Mouse (Mus musculus) mouse trophoblast stem cell (cell line): ENCODE results near the gene Zbed5.
"Not testable (repeated sequence)": the region's sequence is repeated elsewhere in the genome, so short reads cannot be mapped to it uniquely, and the experiment has no call there.

Experiments used
- in situ Hi-C, 2 experiments: fragments of 300-500 bp; cut with MseI, MboI; formaldehyde crosslinking; loops; 2 replicates in 1 of 2; 3 replicates in 1 of 2; pipeline ENCODE4 v1.15.1; 2025

The Zbed5 gene

GRCm38 (mm10) chr5:129908242-129908965 lies 12.9 kb downstream of the Zbed5 start, which contains the start of gene Nupr1l:
Gene Nupr1l (plus strand): TSS chr5:129908540.
- in situ Hi-C loops: no loop called here

GRCm38 (mm10) chr5:129909147-129909546 lies 13.6 kb downstream of the Zbed5 start:
- in situ Hi-C loops: no loop called here

DNA sequence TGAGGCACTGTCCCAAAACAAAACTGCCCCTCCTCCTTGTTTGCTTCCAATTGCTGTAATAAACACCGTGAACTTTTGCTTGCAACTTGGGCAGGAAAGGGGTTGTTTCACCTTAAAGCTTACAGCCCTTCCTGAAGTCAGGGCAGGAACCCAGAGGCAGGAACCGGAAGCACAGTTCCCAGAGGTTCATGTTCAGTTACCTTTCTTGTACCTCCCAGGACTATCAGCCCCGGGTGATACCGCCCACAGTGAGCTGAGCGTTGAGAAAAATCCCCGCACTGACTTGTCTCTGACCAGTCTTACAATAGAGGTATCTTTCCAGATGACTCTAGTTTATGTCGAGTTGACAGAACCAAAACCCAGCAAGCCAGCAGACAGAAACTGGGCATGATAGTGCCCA lies 14.1 kb downstream of the Zbed5 start:
- in situ Hi-C loops: no loop called here

DNA sequence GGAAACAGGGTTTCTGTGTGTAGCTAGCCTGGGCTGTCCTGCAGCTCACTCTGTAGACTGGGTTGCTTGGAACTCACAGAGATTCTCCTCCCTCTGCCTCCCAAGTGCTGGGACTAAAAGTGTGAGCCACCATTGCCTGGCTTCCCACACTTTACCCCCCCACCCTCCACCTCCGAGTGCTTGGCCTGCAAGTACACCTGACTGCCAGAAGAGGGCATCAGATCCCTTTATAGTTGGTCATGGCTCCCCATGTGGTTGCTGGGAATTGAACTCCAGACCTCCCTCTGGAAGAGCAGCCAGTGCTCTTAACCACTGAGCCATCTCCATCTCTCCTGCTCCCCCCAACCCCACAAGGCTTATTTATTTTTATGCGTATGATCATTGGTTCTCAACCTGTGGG lies 18.5 kb downstream of the Zbed5 start:
- in situ Hi-C loops: no loop called here

GRCm38 (mm10) chr5:129915491-129915890 lies 20.0 kb downstream of the Zbed5 start:
- in situ Hi-C loops: not testable (repeated sequence)

DNA sequence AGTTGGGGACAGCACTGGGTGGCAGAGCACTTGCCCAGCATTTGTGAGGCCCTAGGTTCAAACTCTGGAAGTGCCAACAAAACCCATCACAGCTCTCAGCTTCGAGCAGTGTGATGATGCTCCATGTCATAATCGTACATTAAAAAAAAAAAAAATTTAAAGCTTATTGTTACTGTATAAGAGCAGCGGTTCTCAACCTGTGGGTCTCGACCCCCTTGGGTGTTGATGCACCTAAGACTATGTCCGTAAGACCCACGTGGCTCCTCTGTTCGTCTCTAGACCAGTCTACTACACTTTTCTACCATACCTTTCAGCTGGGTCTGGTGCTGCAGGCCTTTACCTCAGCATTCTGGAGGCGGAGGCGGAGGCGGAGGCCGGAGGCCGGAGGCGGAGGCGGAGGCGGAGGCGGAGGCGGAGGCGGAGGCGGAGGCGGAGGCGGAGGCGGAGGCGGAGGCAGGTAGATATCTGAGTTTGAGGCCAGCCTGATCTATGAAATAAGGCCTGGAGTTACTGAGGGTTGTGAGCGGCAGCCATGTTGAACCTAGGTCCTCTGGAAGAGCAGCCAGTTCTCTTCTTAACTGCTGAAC lies 22.6 kb downstream of the Zbed5 start:
- in situ Hi-C loops: no loop called here

- in situ Hi-C loops: no loop called here
Measured at GRCm38 (mm10) chr5:129918752-129919151, 23.2 kb downstream of the Zbed5 start.

DNA sequence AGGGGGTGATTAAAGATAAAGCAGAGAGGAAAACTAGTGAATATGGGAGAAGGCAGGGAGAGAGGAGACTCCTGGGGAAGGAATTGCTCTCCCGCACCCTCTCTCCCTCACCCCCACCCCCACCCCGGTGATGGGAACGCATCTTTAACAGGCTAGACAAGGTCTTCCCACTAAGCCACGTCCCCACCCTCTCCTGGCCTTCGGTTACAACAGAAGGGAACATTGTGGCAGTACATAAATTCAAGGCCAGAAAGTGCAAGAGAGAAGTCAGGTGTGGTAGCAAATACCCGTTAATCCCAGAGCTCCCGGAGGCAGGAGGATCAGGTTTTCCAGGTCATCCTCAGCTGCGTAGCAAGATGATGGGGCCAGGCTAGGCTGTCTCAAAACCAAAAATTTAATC lies 23.8 kb downstream of the Zbed5 start:
- in situ Hi-C loops: no loop called here

- in situ Hi-C loops: no loop called here
Measured at GRCm38 (mm10) chr5:129921972-129922371, 26.4 kb downstream of the Zbed5 start.

- in situ Hi-C loops: no loop called here
Measured at GRCm38 (mm10) chr5:129924820-129925452, 29.4 kb downstream of the Zbed5 start.

- in situ Hi-C loops: no loop called here
Measured at GRCm38 (mm10) chr5:129925933-129926332, 30.4 kb downstream of the Zbed5 start.

- in situ Hi-C loops: no loop called here
Measured at GRCm38 (mm10) chr5:129929924-129930855, 34.7 kb downstream of the Zbed5 start.

GRCm38 (mm10) chr5:129936941-129937340 lies 41.4 kb downstream of the Zbed5 start:
- in situ Hi-C loops: no loop called here

DNA sequence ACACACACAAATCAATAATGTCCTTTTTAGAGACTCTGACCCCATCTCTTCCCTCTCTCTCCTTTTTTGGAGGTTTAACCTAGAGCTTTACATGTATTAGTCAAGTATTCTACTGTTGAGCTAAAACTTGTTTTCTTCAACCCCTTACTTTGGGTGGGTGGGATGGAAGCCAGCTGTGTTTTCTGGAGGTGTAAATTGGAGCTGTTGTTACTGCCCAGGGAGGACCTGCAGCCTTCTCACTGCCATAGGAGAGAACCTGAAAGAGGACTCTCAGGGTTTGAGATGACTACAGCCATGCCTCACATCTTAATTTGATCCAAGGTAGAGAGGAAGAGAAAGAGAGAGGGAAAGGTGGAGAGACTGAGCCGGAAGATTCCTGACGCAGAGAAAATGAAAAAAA lies 44.8 kb downstream of the Zbed5 start:
- in situ Hi-C loops: no loop called here

DNA sequence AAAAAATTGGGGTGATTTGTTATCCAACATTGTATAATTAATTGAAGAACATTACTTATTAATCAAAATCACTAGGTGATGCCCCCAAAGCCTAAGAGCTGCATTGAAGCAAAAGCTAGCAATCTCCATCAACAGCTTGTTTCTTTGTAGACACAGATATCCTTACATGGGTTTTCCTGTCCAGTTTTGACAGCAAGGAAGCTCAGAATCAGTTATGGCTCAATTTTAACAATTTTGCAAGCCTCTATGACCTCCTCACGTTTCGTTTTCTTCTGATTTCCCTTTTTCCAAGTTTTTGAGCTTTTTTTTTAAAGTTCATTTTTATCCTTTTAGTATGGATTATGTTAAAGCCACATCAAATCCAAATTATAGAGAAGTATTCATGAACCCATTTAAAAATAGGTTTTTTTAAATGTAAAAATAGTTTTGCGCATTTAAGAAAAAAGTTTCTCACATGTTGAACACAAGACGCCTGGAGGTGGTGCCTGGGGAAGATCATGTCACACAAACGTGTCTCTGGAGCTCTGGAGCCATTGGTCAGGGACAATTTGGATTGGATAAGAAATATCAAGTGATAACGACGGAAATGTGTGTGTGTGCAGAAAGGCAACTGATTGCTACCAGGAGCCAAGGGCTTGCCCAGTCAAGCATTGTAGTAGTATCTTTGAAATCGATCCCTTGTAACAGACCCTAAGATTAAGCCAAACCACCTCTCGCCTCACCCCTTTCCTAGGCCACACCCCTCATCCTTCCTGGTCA lies 45.4 kb downstream of the Zbed5 start:
- in situ Hi-C loops: no loop called here

GRCm38 (mm10) chr5:129941495-129942045 lies 46.0 kb downstream of the Zbed5 start, which contains the start of gene Vkorc1l1:
Gene Vkorc1l1 (plus strand): TSS chr5:129941970.
- in situ Hi-C loops: no loop called here

GRCm38 (mm10) chr5:129942073-129942939 lies 46.8 kb downstream of the Zbed5 start:
- in situ Hi-C loops: not testable (repeated sequence)

DNA sequence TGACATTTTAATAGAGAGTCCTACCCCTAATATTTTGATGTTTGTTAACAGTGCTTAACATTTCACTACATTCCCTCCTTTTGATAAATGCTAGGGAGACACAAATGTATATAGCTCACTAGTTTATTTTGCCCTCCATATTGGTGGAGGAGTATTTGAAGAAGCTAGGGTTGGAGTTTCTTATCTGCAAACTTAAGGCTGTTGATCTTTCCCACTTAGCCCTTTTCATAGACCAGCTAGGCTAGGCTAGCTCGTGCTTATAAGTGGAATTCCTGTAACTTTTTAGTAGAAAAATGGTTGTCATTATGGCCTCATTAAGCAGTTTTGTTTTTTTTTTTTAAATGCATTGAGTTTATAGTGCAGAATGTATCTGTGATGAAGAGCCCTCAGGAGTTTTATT lies 47.9 kb downstream of the Zbed5 start:
- in situ Hi-C loops: no loop called here

DNA sequence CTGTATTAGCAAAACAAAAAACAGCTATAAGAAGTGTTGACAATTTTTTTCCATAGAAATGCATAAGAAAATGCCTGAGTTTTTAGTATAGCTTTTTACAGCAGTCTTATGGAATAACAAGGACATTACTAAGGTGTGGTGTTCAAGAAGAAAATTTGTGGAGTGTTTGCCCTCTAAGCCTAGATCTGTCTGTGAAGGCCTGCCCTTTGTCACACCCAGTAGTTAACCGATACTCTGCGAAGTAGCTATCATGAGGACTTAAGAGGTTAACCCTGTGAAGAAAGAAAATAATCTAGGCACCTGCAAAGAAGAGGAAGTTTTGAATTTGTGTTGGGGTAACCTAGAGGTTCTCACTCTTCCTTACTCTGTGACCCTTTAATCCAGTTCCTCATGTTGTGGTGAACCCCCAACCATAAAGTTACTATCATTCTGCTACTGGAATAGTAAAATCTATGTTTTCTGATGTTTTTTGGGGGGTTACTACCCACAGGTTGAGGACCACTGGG lies 52.1 kb downstream of the Zbed5 start:
- in situ Hi-C loops: no loop called here

DNA sequence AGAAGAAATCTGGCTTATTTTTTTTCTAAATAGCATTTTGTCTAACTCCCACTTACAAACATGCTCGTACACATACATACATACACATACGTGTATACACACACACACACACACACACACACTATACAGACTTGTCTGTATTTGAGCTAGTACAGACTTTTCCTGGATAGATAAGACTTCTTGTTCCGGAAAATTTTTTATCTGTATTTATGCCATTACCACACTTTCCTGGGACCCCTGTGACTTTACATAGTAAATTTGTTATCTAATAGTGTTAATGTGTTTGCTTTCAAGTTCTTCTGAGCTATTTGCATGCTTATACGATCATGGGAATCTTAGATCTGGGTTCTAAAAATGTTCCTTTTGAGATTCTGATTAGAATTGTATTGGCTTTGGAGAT lies 56.6 kb downstream of the Zbed5 start:
- in situ Hi-C loops: no loop called here
